Mouse (Mus musculus): ENCODE measurements at regions not wholly inside any gene's neighbourhood (a gene's known extent, or its start where the extent isn't known, plus 50 kb on each side); places are given as distances from the start of the nearest gene placed in this dataset.
"Not testable (repeated sequence)": the region's sequence is repeated elsewhere in the genome, so short reads cannot be mapped to it uniquely, and the experiment has no call there.

- no peak for ATAC-seq
- ChIA-PET CTCF (no interaction called here), POLR2A (no interaction called here)
- no peaks in the 10 kb centered on the region for H3K27me3 ChIP-seq
- in situ Hi-C loops (cut with MboI; ENCODE audit: low pct_unique_long_range_greater_than_20kb) = no loop called here
- TF ChIP-seq CTCF (IDR thresholded peaks at IDR 0.05) = no peak
- DNase-seq (ENCODE audit: low read depth, low spot score) = no peak
Measured at GRCm38 (mm10) chr1:149129767-149130287, 831.3 kb downstream of the Pla2g4a start.

GRCm38 (mm10) chr1:149129138-149129537 lies 832.0 kb downstream of the Pla2g4a start:
- CTCF ChIA-PET = no interaction called here
- no peak for ATAC-seq
- H3K27me3 ChIP-seq = no peaks in the 10 kb centered on the region
- DNase-seq (ENCODE audit: low read depth, low spot score) = no peak
- in situ Hi-C loops (cut with MboI; ENCODE audit: low pct_unique_long_range_greater_than_20kb) = no loop called here
- POLR2A ChIA-PET = no interaction called here
- no peak for TF ChIP-seq CTCF (IDR thresholded peaks at IDR 0.05)

- no peak for ATAC-seq
Measured at GRCm38 (mm10) chr1:149127709-149128108, 833.4 kb downstream of the Pla2g4a start.

GRCm38 (mm10) chr1:149103396-149103795 lies 857.7 kb downstream of the Pla2g4a start:
- in situ Hi-C loops (cut with MboI; ENCODE audit: low pct_unique_long_range_greater_than_20kb) = no loop called here
- CTCF ChIA-PET = no interaction called here
- ATAC-seq (no peak), DNase-seq (ENCODE audit: low read depth, low spot score) (no peak)
- no peak for TF ChIP-seq CTCF (IDR thresholded peaks at IDR 0.05)
- H3K27me3 ChIP-seq = no peaks in the 10 kb centered on the region
- POLR2A ChIA-PET = no interaction called here

More at GRCm38 (mm10) chr1:149127709-149128108, 833.4 kb downstream of the Pla2g4a start:
- ChIA-PET CTCF (no interaction called here), POLR2A (no interaction called here)
- in situ Hi-C loops (cut with MboI; ENCODE audit: low pct_unique_long_range_greater_than_20kb) = no loop called here
- no peaks in the 10 kb centered on the region for H3K27me3 ChIP-seq
- DNase-seq (ENCODE audit: low read depth, low spot score) = no peak
- TF ChIP-seq CTCF (IDR thresholded peaks at IDR 0.05) = no peak

- TF ChIP-seq CTCF (IDR thresholded peaks at IDR 0.05) = no peak
- CTCF ChIA-PET = interaction anchor here (1.0 kb wide), 1 partner anchor 9 kb away, joined by 3 read pairs; no protein-coding TSS in a partner anchor
- in situ Hi-C loops (cut with MboI; ENCODE audit: low pct_unique_long_range_greater_than_20kb) = no loop called here
Measured at GRCm38 (mm10) chr1:149097426-149097825, 863.7 kb downstream of the Pla2g4a start.

GRCm38 (mm10) chr1:149074681-149075080 lies 886.4 kb downstream of the Pla2g4a start:
- TF ChIP-seq CTCF (IDR thresholded peaks at IDR 0.05) = no peak
- DNase-seq (ENCODE audit: low read depth, low spot score) = no peak
- CTCF ChIA-PET = no interaction called here
- POLR2A ChIA-PET = no interaction called here
- H3K27me3 ChIP-seq = no peaks in the 10 kb centered on the region
- ATAC-seq = no peak
- in situ Hi-C loops (cut with MboI; ENCODE audit: low pct_unique_long_range_greater_than_20kb) = no loop called here

More at GRCm38 (mm10) chr1:149097426-149097825, 863.7 kb downstream of the Pla2g4a start:
- POLR2A ChIA-PET = no interaction called here
- no peaks in the 10 kb centered on the region for H3K27me3 ChIP-seq
- no peak for ATAC-seq
- DNase-seq (ENCODE audit: low read depth, low spot score) = no peak

- CTCF ChIA-PET = no interaction called here
- in situ Hi-C loops (cut with MboI; ENCODE audit: low pct_unique_long_range_greater_than_20kb) = no loop called here
- no peak for TF ChIP-seq CTCF (IDR thresholded peaks at IDR 0.05)
- POLR2A ChIA-PET = no interaction called here
- ATAC-seq (no peak), DNase-seq (ENCODE audit: low read depth, low spot score) (no peak)
- H3K27me3 ChIP-seq = no peaks in the 10 kb centered on the region
Measured at GRCm38 (mm10) chr1:149069570-149069969, 891.5 kb downstream of the Pla2g4a start.

GRCm38 (mm10) chr1:149063011-149063410 lies 898.1 kb downstream of the Pla2g4a start:
- in situ Hi-C loops (cut with MboI; ENCODE audit: low pct_unique_long_range_greater_than_20kb); ATAC-seq; CTCF ChIA-PET: not testable (repeated sequence)

GRCm38 (mm10) chr1:149038188-149038967 lies 922.7 kb downstream of the Pla2g4a start:
- CTCF ChIA-PET = no interaction called here
- no peak for DNase-seq (ENCODE audit: low read depth, low spot score)
- in situ Hi-C loops (cut with MboI; ENCODE audit: low pct_unique_long_range_greater_than_20kb) = no loop called here
- H3K27me3 ChIP-seq = no peaks in the 10 kb centered on the region
- POLR2A ChIA-PET = interaction anchor here (0.6 kb wide), 1 partner anchor 10 kb away, joined by 6 read pairs; no protein-coding TSS in a partner anchor
- TF ChIP-seq CTCF (IDR thresholded peaks at IDR 0.05) = no peak
- ATAC-seq = no peak

More at GRCm38 (mm10) chr1:149063011-149063410, 898.1 kb downstream of the Pla2g4a start:
- H3K27me3 ChIP-seq; POLR2A ChIA-PET; DNase-seq (ENCODE audit: low read depth, low spot score): not testable (repeated sequence)

GRCm38 (mm10) chr1:149028316-149028715 lies 932.8 kb downstream of the Pla2g4a start:
- ChIA-PET POLR2A (interaction anchor here (0.7 kb wide), 1 partner anchor 10 kb away, joined by 6 read pairs; no protein-coding TSS in a partner anchor), CTCF (interaction anchor here (0.9 kb wide), 1 partner anchor 13 kb away, joined by 3 read pairs; no protein-coding TSS in a partner anchor)
- in situ Hi-C loops (cut with MboI; ENCODE audit: low pct_unique_long_range_greater_than_20kb) = no loop called here
- DNase-seq (ENCODE audit: low read depth, low spot score) = no peak
- H3K27me3 ChIP-seq = no peaks in the 10 kb centered on the region
- ATAC-seq = no peak
- TF ChIP-seq CTCF (IDR thresholded peaks at IDR 0.05) = no peak

- TF ChIP-seq CTCF (IDR thresholded peaks at IDR 0.05) = no peak
- no peaks in the 10 kb centered on the region for H3K27me3 ChIP-seq
- in situ Hi-C loops (cut with MboI; ENCODE audit: low pct_unique_long_range_greater_than_20kb) = no loop called here
- ChIA-PET CTCF (no interaction called here), POLR2A (no interaction called here)
- DNase-seq (ENCODE audit: low read depth, low spot score) = no peak
- no peak for ATAC-seq
Measured at GRCm38 (mm10) chr1:149021734-149022133, 939.4 kb downstream of the Pla2g4a start.

All from Patski (cell line).